Mouse (Mus musculus): ENCODE data around the gene Vmn2r10. TPM values are rescaled to one million over a fixed set of nuclear protein-coding genes. Genes with fewer than 3 reads are reported as not detected.
"Not testable (repeated sequence)": the region's sequence is repeated elsewhere in the genome, so short reads cannot be mapped to it uniquely, and the experiment has no call there.

Vmn2r10 gene
- polyA plus RNA-seq (2015; fragmentation: Nextera tagmentation; extraction: Ambion mirVana): not detected in 2 replicates

- ATAC-seq (ENCODE audit: low FRiP score, low read depth); H3K27me3 ChIP-seq; H3K36me3 ChIP-seq; H3K27ac ChIP-seq; H3K9me3 ChIP-seq; H3K9ac ChIP-seq; H3K4me3 ChIP-seq; H3K4me2 ChIP-seq (replicated peaks); H3K4me1 ChIP-seq: not testable (repeated sequence)
Measured at GRCm38 (mm10) chr5:109006427-109006826, at the start of gene Vmn2r10. Vmn2r10 (minus strand) TSS chr5:109006527.

GRCm38 (mm10) chr5:109055286-109055685 lies 49.0 kb upstream of the Vmn2r10 start:
- H3K9me3 ChIP-seq: peaks cover 4% of the 10 kb centered on the region; the same call in 1 of the 2 replicates
- H3K27me3 ChIP-seq: no peaks in the 10 kb centered on the region
- H3K4me3 ChIP-seq: no peak overlapping the region
- ATAC-seq (ENCODE audit: low FRiP score, low read depth): no peak
- H3K36me3 ChIP-seq: no peaks in the 10 kb centered on the region
- no peaks in the 10 kb centered on the region for H3K4me1 ChIP-seq
- no peak overlapping the region for H3K4me2 ChIP-seq (replicated peaks)
- no peak overlapping the region for H3K27ac ChIP-seq
- no peak overlapping the region for H3K9ac ChIP-seq
- WGBS: 79% methylated on average over 1 of the region's 1 CpGs

GRCm38 (mm10) chr5:109032591-109032990 lies 26.3 kb upstream of the Vmn2r10 start:
- no peak overlapping the region for H3K27ac ChIP-seq
- no peak overlapping the region for H3K9ac ChIP-seq
- H3K4me1 ChIP-seq: no peaks in the 10 kb centered on the region
- H3K36me3 ChIP-seq: no peaks in the 10 kb centered on the region
- H3K9me3 ChIP-seq: no peaks in the 10 kb centered on the region; the same call in 1 of the 2 replicates
- H3K4me3 ChIP-seq: no peak overlapping the region
- no peak overlapping the region for H3K4me2 ChIP-seq (replicated peaks)
- ATAC-seq (ENCODE audit: low FRiP score, low read depth): no peak
- H3K27me3 ChIP-seq: no peaks in the 10 kb centered on the region

- WGBS: 79% methylated on average over 3 of the region's 3 CpGs
- H3K4me1 ChIP-seq: no peaks in the 10 kb centered on the region
- no peak overlapping the region for H3K4me3 ChIP-seq
- H3K4me2 ChIP-seq (replicated peaks): no peak overlapping the region
- H3K27ac ChIP-seq: no peak overlapping the region
- ATAC-seq (ENCODE audit: low FRiP score, low read depth): no peak
- no peaks in the 10 kb centered on the region for H3K36me3 ChIP-seq
- no peaks in the 10 kb centered on the region for H3K27me3 ChIP-seq
- no peak overlapping the region for H3K9ac ChIP-seq
- peaks cover 36% of the 10 kb centered on the region for H3K9me3 ChIP-seq
Measured at GRCm38 (mm10) chr5:108988924-108989323, 17.4 kb downstream of the Vmn2r10 start.

Other genes with a start within 250 kb of the Vmn2r10 start
- not detected in 2 replicates for gene Rnf212, start 231.5 kb downstream of the Vmn2r10 start, polyA plus RNA-seq (2015; fragmentation: Nextera tagmentation; extraction: Ambion mirVana)
- not detected in 2 replicates for gene Tmed11, start 211.2 kb downstream of the Vmn2r10 start, polyA plus RNA-seq (2015; fragmentation: Nextera tagmentation; extraction: Ambion mirVana)
- gene Vmn2r8, start 197.7 kb downstream of the Vmn2r10 start, polyA plus RNA-seq (2015; fragmentation: Nextera tagmentation; extraction: Ambion mirVana): not detected in 2 replicates
- gene Vmn2r9, start 153.9 kb downstream of the Vmn2r10 start, polyA plus RNA-seq (2015; fragmentation: Nextera tagmentation; extraction: Ambion mirVana): not detected in 2 replicates
- not detected in 2 replicates for gene Vmn2r11, start 53.0 kb upstream of the Vmn2r10 start, polyA plus RNA-seq (2015; fragmentation: Nextera tagmentation; extraction: Ambion mirVana)
- gene Vmn2r12, start 91.4 kb upstream of the Vmn2r10 start, polyA plus RNA-seq (2015; fragmentation: Nextera tagmentation; extraction: Ambion mirVana): not detected in 2 replicates
- not detected in 2 replicates for gene Vmn2r13, start 185.7 kb upstream of the Vmn2r10 start, polyA plus RNA-seq (2015; fragmentation: Nextera tagmentation; extraction: Ambion mirVana)
- gene Vmn2r14, start 218.2 kb upstream of the Vmn2r10 start, polyA plus RNA-seq (2015; fragmentation: Nextera tagmentation; extraction: Ambion mirVana): not detected in 2 replicates

Measured in limb, embryonic 13.5 days (tissue).